Mouse (Mus musculus): ENCODE measurements around the gene S100a7a.

DNA sequence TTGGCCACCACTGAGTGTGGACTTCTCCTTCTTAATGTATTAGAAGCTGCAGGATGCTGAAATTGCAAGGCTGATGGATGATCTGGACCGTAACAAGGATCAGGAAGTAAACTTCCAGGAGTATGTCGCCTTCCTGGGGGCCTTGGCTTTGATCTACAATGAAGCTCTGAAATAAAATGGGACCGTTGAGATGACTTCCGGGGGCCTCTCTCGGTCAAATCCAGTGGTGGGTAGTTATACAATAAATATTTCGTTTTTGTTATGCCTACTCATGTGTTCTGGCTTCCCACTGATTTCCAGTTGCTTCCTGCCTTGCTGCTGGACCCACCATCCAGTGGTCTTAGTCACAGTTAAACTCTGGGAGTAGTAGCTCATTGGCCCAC, 39.7 kb upstream of the S100a7a start:
- TF ChIP-seq POLR2A (IDR thresholded peaks at IDR 0.05; ENCODE audit: control insufficient read depth in 1 of 2, insufficient read depth in 1 of 2, low read depth in 1 of 2, low read length in 2 of 2, poor library complexity in 1 of 2) (no peak), NELFE (IDR thresholded peaks at IDR 0.05; ENCODE audit: low read depth, low read length) (no peak)

Data from MEL (cell line).